Mouse (Mus musculus) kidney, embryonic 16.5 days (tissue): Measurements from ENCODE around the gene Pp2d1. TPM values are rescaled to one million over a fixed set of nuclear protein-coding genes. Genes with fewer than 3 reads are reported as not detected.

Experiments used
- ATAC-seq: fragments of 200-750 bp; cut with Nextera tagmentation; 2 replicates; pipeline ENCODE4 v1.8.0; 2017; ENCODE audit warnings: moderate TSS enrichment; ENCODE audit not compliant: low FRiP score, low TSS enrichment
- H3K27ac ChIP-seq: fragments of 300-500 bp; sonication (generic); 2 replicates; pipeline ENCODE4 v1.5.1; 2014; ENCODE audit warnings: low read length
- H3K27me3 ChIP-seq: fragments of 300-500 bp; sonication (generic); 2 replicates; pipeline ENCODE4 v1.6.1; 2014; ENCODE audit warnings: low read length, control low read depth, mixed read lengths; ENCODE audit not compliant: insufficient read depth
- H3K36me3 ChIP-seq: fragments of 300-500 bp; sonication (generic); 2 replicates; pipeline ENCODE4 v1.6.1; 2014; ENCODE audit warnings: low read length, control low read depth, mixed read lengths; ENCODE audit not compliant: insufficient read depth
- H3K4me1 ChIP-seq: fragments of 300-500 bp; sonication (generic); 2 replicates; pipeline ENCODE4 v1.6.1; 2014; ENCODE audit warnings: low read length, control low read depth, mixed read lengths; ENCODE audit not compliant: insufficient read depth
- H3K4me2 ChIP-seq: fragments of 300-500 bp; sonication (generic); replicated peaks from 2 replicates; pipeline ENCODE4 v1.6.1; 2014; ENCODE audit warnings: low read depth, low read length
- H3K4me3 ChIP-seq: fragments of 300-500 bp; sonication (generic); 2 replicates; pipeline ENCODE4 v1.5.1; 2014; ENCODE audit warnings: mild to moderate bottlenecking, low read length
- H3K9ac ChIP-seq: fragments of 300-500 bp; sonication (generic); replicated peaks from 2 replicates; pipeline ENCODE4 v1.6.1; 2014; ENCODE audit warnings: low read length
- H3K9me3 ChIP-seq: fragments of 300-500 bp; sonication (generic); 2 replicates; pipeline ENCODE4 v1.6.1; 2016; ENCODE audit warnings: low read length, control low read depth
- whole genome bisulfite sequencing: fragments of 180-500 bp; shearing (Covaris S2); extraction: QIAGEN DNeasy Blood & Tissue Kit; methylation state at CpG from one replicate; pipeline ENCODE4 v1.1.7; 2014; 5-methylcytosine and 5-hydroxymethylcytosine counted together
- polyA plus RNA-seq: library from polyadenylated mRNA; unstranded; fragments of >200 nt; fragmentation: Nextera tagmentation; extraction: Ambion mirVana; gene quantifications from 2 replicates; pipeline ENCODE4 v1.2.1, GENCODE M21; 2015

The Pp2d1 gene
- polyA plus RNA-seq, 1 experiment from 2014 or later: 0.30 TPM

GRCm38 (mm10) chr17:53502966-53503365, 36.3 kb downstream of the Pp2d1 start:
- no peaks in the 10 kb centered on the region for H3K9me3 ChIP-seq
- H3K4me3 ChIP-seq: no peak overlapping the region
- no peak overlapping the region for H3K4me2 ChIP-seq
- no peak overlapping the region for H3K9ac ChIP-seq
- H3K4me1 ChIP-seq: no peaks in the 10 kb centered on the region
- H3K27me3 ChIP-seq: no peaks in the 10 kb centered on the region
- H3K36me3 ChIP-seq: peaks cover 51% of the 10 kb centered on the region
- WGBS: 92% methylated on average over 2 of the region's 2 CpGs
- no peak for ATAC-seq
- H3K27ac ChIP-seq: no peak overlapping the region

- H3K9ac ChIP-seq: no peak overlapping the region
- H3K27me3 ChIP-seq: no peaks in the 10 kb centered on the region
- no peaks in the 10 kb centered on the region for H3K9me3 ChIP-seq
- H3K27ac ChIP-seq: no peak overlapping the region
- H3K4me3 ChIP-seq: no peak overlapping the region
- H3K4me1 ChIP-seq: no peaks in the 10 kb centered on the region
- no peak for ATAC-seq
- no peak overlapping the region for H3K4me2 ChIP-seq
- H3K36me3 ChIP-seq: peaks cover 31% of the 10 kb centered on the region
- 83% methylated on average over 1 of the region's 1 CpGs for WGBS
Measured at GRCm38 (mm10) chr17:53489007-53489378, 50.3 kb downstream of the Pp2d1 start.

GRCm38 (mm10) chr17:53488291-53489006, 50.8 kb downstream of the Pp2d1 start:
- whole genome bisulfite sequencing: 85% methylated on average over 4 of the region's 4 CpGs
- H3K9me3 ChIP-seq: no peaks in the 10 kb centered on the region

GRCm38 (mm10) chr17:53480433-53480832, 58.8 kb downstream of the Pp2d1 start:
- H3K9me3 ChIP-seq: no peaks in the 10 kb centered on the region
- no peak for ATAC-seq
- peak overlapping the region; percentile 86 for H3K9ac ChIP-seq
- H3K36me3 ChIP-seq: 0 out of 2 replicates have a peak, but pooled peaks cover 8% of the 10 kb centered on the region
- peak overlapping the region; percentile 86 for H3K4me3 ChIP-seq
- H3K27me3 ChIP-seq: no peaks in the 10 kb centered on the region
- H3K4me1 ChIP-seq: peaks cover 18% of the 10 kb centered on the region
- no peak overlapping the region for H3K27ac ChIP-seq
- H3K4me2 ChIP-seq: peak overlapping the region; percentile 70
- 43% methylated on average over 7 of the region's 7 CpGs for WGBS

More at GRCm38 (mm10) chr17:53488291-53489006, 50.8 kb downstream of the Pp2d1 start:
- H3K4me1 ChIP-seq: no peaks in the 10 kb centered on the region
- H3K9ac ChIP-seq: no peak overlapping the region
- H3K4me3 ChIP-seq: no peak overlapping the region
- H3K27ac ChIP-seq: no peak overlapping the region
- H3K36me3 ChIP-seq: peaks cover 31% of the 10 kb centered on the region
- H3K27me3 ChIP-seq: no peaks in the 10 kb centered on the region
- no peak for ATAC-seq
- no peak overlapping the region for H3K4me2 ChIP-seq

GRCm38 (mm10) chr17:53479604-53480041, 59.6 kb downstream of the Pp2d1 start:
- peak; percentile 50; the same call in 1 of the 2 replicates for ATAC-seq
- H3K9ac ChIP-seq: peak overlapping the region; percentile 86
- H3K27me3 ChIP-seq: no peaks in the 10 kb centered on the region
- H3K9me3 ChIP-seq: no peaks in the 10 kb centered on the region
- WGBS: under 1% methylated on average over 32 of the region's 33 CpGs
- H3K4me3 ChIP-seq: peak overlapping the region; percentile 86
- 0 out of 2 replicates have a peak, but pooled peaks cover 4% of the 10 kb centered on the region for H3K36me3 ChIP-seq
- H3K4me1 ChIP-seq: peaks cover 18% of the 10 kb centered on the region
- peak overlapping the region; percentile 70 for H3K4me2 ChIP-seq
- H3K27ac ChIP-seq: peak overlapping the region; percentile 97

- Histone ChIP-seq H3K27me3 (no peaks in the 10 kb centered on the region), H3K9me3 (no peaks in the 10 kb centered on the region), H3K36me3 (no peaks in the 10 kb centered on the region), H3K9ac (peak within 1 kb of the TSS; percentile 86), H3K4me1 (peaks cover 18% of the 10 kb centered on the region), H3K4me3 (peak within 1 kb of the TSS; percentile 86), H3K4me2 (peak within 1 kb of the TSS; percentile 70), H3K27ac (peak within 1 kb of the TSS; percentile 97)
- ATAC-seq: peak; percentile 98
- under 1% methylated on average over 77 of the region's 82 CpGs for WGBS
Measured at GRCm38 (mm10) chr17:53478858-53479603, 60.2 kb downstream of the Pp2d1 start, which contains the start of gene Rab5a. Gene Rab5a, plus strand, starts transcription at chr17:53479234.

GRCm38 (mm10) chr17:53478066-53478857, 61.0 kb downstream of the Pp2d1 start:
- H3K9me3 ChIP-seq: no peaks in the 10 kb centered on the region
- H3K4me3 ChIP-seq: peak overlapping the region; percentile 86
- peak overlapping the region; percentile 97 for H3K27ac ChIP-seq
- 7% methylated on average over 15 of the region's 15 CpGs for WGBS
- H3K4me1 ChIP-seq: peaks cover 18% of the 10 kb centered on the region
- H3K4me2 ChIP-seq: peak overlapping the region; percentile 66
- H3K36me3 ChIP-seq: no peaks in the 10 kb centered on the region
- no peak for ATAC-seq
- H3K9ac ChIP-seq: peak overlapping the region; percentile 73
- no peaks in the 10 kb centered on the region for H3K27me3 ChIP-seq

GRCm38 (mm10) chr17:53468697-53469096, 70.6 kb downstream of the Pp2d1 start:
- no peaks in the 10 kb centered on the region for H3K9me3 ChIP-seq
- no peak for ATAC-seq
- H3K4me3 ChIP-seq: no peak overlapping the region
- H3K9ac ChIP-seq: no peak overlapping the region
- H3K27me3 ChIP-seq: no peaks in the 10 kb centered on the region
- no peak overlapping the region for H3K27ac ChIP-seq
- H3K4me1 ChIP-seq: no peaks in the 10 kb centered on the region
- no peaks in the 10 kb centered on the region for H3K36me3 ChIP-seq
- H3K4me2 ChIP-seq: no peak overlapping the region

- Histone ChIP-seq H3K9me3 (no peaks in the 10 kb centered on the region), H3K27ac (no peak overlapping the region), H3K9ac (no peak overlapping the region), H3K4me3 (no peak overlapping the region), H3K4me1 (peaks cover 9% of the 10 kb centered on the region), H3K27me3 (no peaks in the 10 kb centered on the region), H3K4me2 (no peak overlapping the region), H3K36me3 (no peaks in the 10 kb centered on the region)
- WGBS: 55% methylated on average over 4 of the region's 4 CpGs
- ATAC-seq: no peak
Measured at GRCm38 (mm10) chr17:53465569-53465968, 73.7 kb downstream of the Pp2d1 start.
